ENCODE assay signal across 19 mouse cellular contexts in genomic region chr2:179416587-179417227, GRCm38 (mm10). TPM values are rescaled to one million over a fixed set of nuclear protein-coding genes. Genes with fewer than 3 reads are reported as not detected.
DNase-seq lines count a peak whose midpoint lies in the region; ATAC-seq and TF ChIP-seq lines count a peak whose summit lies in the region.
"Had no signal": no experiment of that assay in that cellular context is flagged by ENCODE, and none has a peak within 500 bp of the region (broad histone marks: within the 10 kb centered on the region; RNA-seq: fewer than 3 reads in every experiment).

No protein-coding gene starts in this region.

- TF ChIP-seq CTCF in hindbrain, postnatal 0 days (IDR thresholded peaks at IDR 0.05; ENCODE audit: low read depth): no peak
- TF ChIP-seq CTCF in brain, embryonic 14.5 days (IDR thresholded peaks at IDR 0.05; ENCODE audit: borderline replicate concordance, extremely low read depth, insufficient read depth, insufficient read length): no peak

- H3K4me1 ChIP-seq in hindbrain, postnatal 0 days (ENCODE audit: insufficient read depth, low read length): no peaks in the 10 kb centered on the region
- H3K4me1 ChIP-seq in hindbrain, embryonic 10.5 days (replicated peaks): no peaks in the 10 kb centered on the region
- peaks cover 4% of the 10 kb centered on the region for H3K4me1 ChIP-seq in forebrain, embryonic 16.5 days (replicated peaks; ENCODE audit: control insufficient read depth, insufficient read depth, low read length)
- no peaks in the 10 kb centered on the region for H3K4me1 ChIP-seq in neural tube, embryonic 12.5 days
- H3K4me1 ChIP-seq: heart, embryonic 15.5 days; intestine, embryonic 15.5 days; midbrain, embryonic 12.5 days had no signal

- peak; percentile 37 for DNase-seq in hindbrain, postnatal 0 days (ENCODE audit: low spot score)
- DNase-seq in hindbrain, embryonic 10.5 days (ENCODE audit: low spot score): no peak
- DNase-seq in brain, embryonic 14.5 days (ENCODE audit: low read depth): peak; percentile 65
- no peak for DNase-seq in layer of hippocampus, postnatal 10 days (ENCODE audit: low spot score in 2 of 2)
- DNase-seq: cerebellum, adult 2 months; gastrocnemius, postnatal 25 days; kidney, adult 9 months; kidney, postnatal 25 days; lung, postnatal 4 days had no signal

- no peak overlapping the region for H3K4me2 ChIP-seq in hindbrain, postnatal 0 days (ENCODE audit: low read depth, low read length)
- H3K4me2 ChIP-seq in forebrain, embryonic 16.5 days (ENCODE audit: low read length): no peak overlapping the region
- no peak overlapping the region for H3K4me2 ChIP-seq in neural tube, embryonic 12.5 days (replicated peaks)
- H3K4me2 ChIP-seq: heart, embryonic 15.5 days; intestine, embryonic 15.5 days; lung, embryonic 15.5 days; midbrain, embryonic 12.5 days had no signal

- no peaks in the 10 kb centered on the region for H3K9me3 ChIP-seq in hindbrain, postnatal 0 days (ENCODE audit: low read length)
- no peaks in the 10 kb centered on the region for H3K9me3 ChIP-seq in hindbrain, embryonic 10.5 days
- no peaks in the 10 kb centered on the region for H3K9me3 ChIP-seq in forebrain, embryonic 16.5 days (ENCODE audit: control insufficient read depth, low read length)
- no peaks in the 10 kb centered on the region for H3K9me3 ChIP-seq in neural tube, embryonic 12.5 days
- H3K9me3 ChIP-seq: embryonic facial prominence, embryonic 10.5 days; heart, embryonic 15.5 days; intestine, embryonic 15.5 days; lung, embryonic 15.5 days; midbrain, embryonic 12.5 days had no signal

- 66% methylated on average over 16 of the region's 16 CpGs for WGBS in hindbrain, postnatal 0 days
- WGBS in hindbrain, embryonic 10.5 days: 86% methylated on average over 16 of the region's 16 CpGs
- WGBS in forebrain, embryonic 16.5 days: 53% methylated on average over 16 of the region's 16 CpGs
- WGBS in neural tube, embryonic 12.5 days: 57% methylated on average over 16 of the region's 16 CpGs

- TF ChIP-seq POLR2A in brain, embryonic 14.5 days (IDR thresholded peaks at IDR 0.05; ENCODE audit: borderline replicate concordance, extremely low read depth, insufficient read depth, insufficient read length, poor library complexity, severe bottlenecking): no peak

- no peak overlapping the region for H3K27ac ChIP-seq in hindbrain, postnatal 0 days
- H3K27ac ChIP-seq in hindbrain, embryonic 10.5 days: no peak overlapping the region
- no peak overlapping the region for H3K27ac ChIP-seq in forebrain, embryonic 16.5 days (ENCODE audit: low read length)
- H3K27ac ChIP-seq in neural tube, embryonic 12.5 days: no peak overlapping the region
- H3K27ac ChIP-seq: embryonic facial prominence, embryonic 10.5 days; heart, embryonic 15.5 days; intestine, embryonic 15.5 days; liver, embryonic 14.5 days; lung, embryonic 15.5 days; midbrain, embryonic 12.5 days had no signal

- no peaks in the 10 kb centered on the region for H3K36me3 ChIP-seq in hindbrain, postnatal 0 days (ENCODE audit: insufficient read depth, low read length)
- H3K36me3 ChIP-seq in hindbrain, embryonic 10.5 days: no peaks in the 10 kb centered on the region
- no peaks in the 10 kb centered on the region for H3K36me3 ChIP-seq in forebrain, embryonic 16.5 days (ENCODE audit: control insufficient read depth, insufficient read depth)
- no peaks in the 10 kb centered on the region for H3K36me3 ChIP-seq in neural tube, embryonic 12.5 days
- H3K36me3 ChIP-seq: embryonic facial prominence, embryonic 10.5 days; heart, embryonic 15.5 days; intestine, embryonic 15.5 days; lung, embryonic 15.5 days; midbrain, embryonic 12.5 days had no signal

- no peaks in the 10 kb centered on the region for H3K27me3 ChIP-seq in hindbrain, postnatal 0 days (ENCODE audit: insufficient read depth, low read length)
- H3K27me3 ChIP-seq in hindbrain, embryonic 10.5 days (ENCODE audit: insufficient read depth, poor library complexity, severe bottlenecking): peaks cover 4% of the 10 kb centered on the region; the same call in 1 of the 2 replicates
- H3K27me3 ChIP-seq in forebrain, embryonic 16.5 days (replicated peaks; ENCODE audit: control insufficient read depth, insufficient read depth, low read length): no peaks in the 10 kb centered on the region
- H3K27me3 ChIP-seq in neural tube, embryonic 12.5 days (replicated peaks): no peaks in the 10 kb centered on the region
- H3K27me3 ChIP-seq: heart, embryonic 15.5 days; intestine, embryonic 15.5 days; lung, embryonic 15.5 days had no signal

- H3K4me3 ChIP-seq in hindbrain, postnatal 0 days (ENCODE audit: low read length): no peak overlapping the region
- H3K4me3 ChIP-seq in hindbrain, embryonic 10.5 days: no peak overlapping the region
- H3K4me3 ChIP-seq in forebrain, embryonic 16.5 days (replicated peaks; ENCODE audit: low read length): no peak overlapping the region
- no peak overlapping the region for H3K4me3 ChIP-seq in neural tube, embryonic 12.5 days
- H3K4me3 ChIP-seq: embryonic facial prominence, embryonic 10.5 days; heart, embryonic 15.5 days; intestine, embryonic 15.5 days; lung, embryonic 15.5 days; midbrain, embryonic 12.5 days had no signal

- ATAC-seq in hindbrain, postnatal 0 days: no peak
- ATAC-seq in forebrain, embryonic 16.5 days: 0 out of 2 replicates have a peak, but pooled peaks have one; percentile 58
- ATAC-seq in neural tube, embryonic 12.5 days (ENCODE audit: low FRiP score, low read depth): peak; percentile 71
- no peak for ATAC-seq in monocyte, adult 5-6 weeks (replicated peaks; ENCODE audit: insufficient number of reproducible peaks, low FRiP score, low TSS enrichment, poor library complexity, severe bottlenecking)
- ATAC-seq: intestine, embryonic 15.5 days had no signal

- H3K9ac ChIP-seq in hindbrain, postnatal 0 days (replicated peaks; ENCODE audit: low read length): no peak overlapping the region
- H3K9ac ChIP-seq in forebrain, embryonic 16.5 days (replicated peaks; ENCODE audit: low read depth, low read length): no peak overlapping the region
- no peak overlapping the region for H3K9ac ChIP-seq in neural tube, embryonic 12.5 days
- H3K9ac ChIP-seq: heart, embryonic 15.5 days; intestine, embryonic 15.5 days; liver, embryonic 14.5 days; lung, embryonic 15.5 days; midbrain, embryonic 12.5 days had no signal

RNA-seq across cellular contexts. Expression of gene Cdh4, which starts 25.5 kb away (rescaled TPM):
- total RNA-seq in hindbrain, postnatal 0 days (2014; rRNA removed): 66.8 and 74.6 TPM in 2 replicates
- polyA plus RNA-seq in hindbrain, postnatal 0 days (2015; fragmentation: Nextera tagmentation; extraction: Ambion mirVana): 33.9 and 42.1 TPM in 2 replicates
- polyA plus RNA-seq in hindbrain, embryonic 10.5 days (2016; fragmentation: Nextera tagmentation; extraction: Ambion mirVana): 7.0 and 8.7 TPM in 2 replicates
- 32.0 and 48.4 TPM in 2 replicates for polyA plus RNA-seq in brain, embryonic 14.5 days (2012; rRNA removed)
- 57.4 and 59.4 TPM in 2 replicates for polyA plus RNA-seq in forebrain, embryonic 16.5 days (2015; fragmentation: Nextera tagmentation; extraction: Ambion mirVana)
- polyA plus RNA-seq in neural tube, embryonic 12.5 days (2016; fragmentation: Nextera tagmentation; extraction: Ambion mirVana): 19.1 and 22.6 TPM in 2 replicates
- total RNA-seq in monocyte, adult 5-6 weeks (2017): not detected in 3 replicates
- 10 to 100 TPM; 16.3 to 23.3 TPM for total RNA-seq in layer of hippocampus, postnatal 10 days (2021)
- total RNA-seq: hematopoietic stem cell, adult 5-6 weeks had no signal

Comparison
In these comparisons a context has a peak if more than half of its experiments do, and no peak if none do; other contexts are left out.
1. DNase-seq: peak in hindbrain, postnatal 0 days (single experiment) and brain, embryonic 14.5 days (single experiment); none in hindbrain, embryonic 10.5 days (single experiment) and layer of hippocampus, postnatal 10 days (0 of 2).
2. ATAC-seq: peak in forebrain, embryonic 16.5 days (single experiment) and neural tube, embryonic 12.5 days (single experiment); none in hindbrain, postnatal 0 days (single experiment) and monocyte, adult 5-6 weeks (single experiment).